17 mouse cellular contexts compared by ENCODE assay signal in the genomic region with DNA sequence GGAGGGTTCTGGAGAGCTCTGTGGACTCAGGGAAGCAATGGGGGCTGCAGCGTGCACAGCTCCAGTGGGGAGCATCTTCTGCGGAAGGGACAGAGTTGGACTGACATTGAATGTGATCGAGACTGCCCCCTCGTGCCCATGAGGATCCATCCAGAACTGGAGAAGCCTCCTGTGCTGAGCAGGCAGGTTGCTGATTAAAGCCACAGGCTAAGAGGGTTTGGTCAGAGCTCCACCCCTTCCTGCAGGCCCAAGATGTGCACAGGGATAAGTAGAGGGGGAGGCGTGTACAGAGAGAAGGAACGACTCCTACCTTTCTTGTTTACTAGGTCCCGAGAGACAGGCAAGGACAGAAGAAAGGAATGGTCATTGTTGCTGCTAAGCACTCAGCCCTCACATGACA. TPM values are rescaled to one million over a fixed set of nuclear protein-coding genes. Genes with fewer than 3 reads are reported as not detected.
DNase-seq lines count a peak whose midpoint lies in the region; ATAC-seq and TF ChIP-seq lines count a peak whose summit lies in the region.
"Had no signal": no experiment of that assay in that cellular context is flagged by ENCODE, and none has a peak within 500 bp of the region (broad histone marks: within the 10 kb centered on the region; RNA-seq: fewer than 3 reads in every experiment).

No protein-coding gene starts in this region.

- no peak overlapping the region for H3K4me3 ChIP-seq in kidney, embryonic 15.5 days (replicated peaks)
- no peak overlapping the region for H3K4me3 ChIP-seq in liver, embryonic 14.5 days (ENCODE audit: insufficient read depth in 1 of 2, low read depth in 2 of 2, low read length in 2 of 2)
- no peak overlapping the region for H3K4me3 ChIP-seq in left cerebral cortex, adult 2 months
- H3K4me3 ChIP-seq: embryonic facial prominence, embryonic 10.5 days; heart, embryonic 12.5 days; lung, embryonic 15.5 days; neural tube, embryonic 15.5 days had no signal

- intact Hi-C loops in left cerebral cortex, adult 2 months (cut with DNase I), result no loop called here

- ATAC-seq in kidney, embryonic 15.5 days (replicated peaks; ENCODE audit: low FRiP score), result no peak
- ATAC-seq in liver, embryonic 14.5 days (ENCODE audit: insufficient read depth), result peak; percentile 42; the same call in 1 of the 2 replicates
- ATAC-seq: inflammation-experienced regulatory T-cells, adult 6 months; Patski had no signal

- no peak overlapping the region for H3K9ac ChIP-seq in kidney, embryonic 15.5 days
- no peak overlapping the region for H3K9ac ChIP-seq in liver, embryonic 14.5 days (replicated peaks)
- H3K9ac ChIP-seq: heart, embryonic 12.5 days; lung, embryonic 15.5 days; neural tube, embryonic 15.5 days had no signal

- H3K27me3 ChIP-seq in kidney, embryonic 15.5 days, result no peaks in the 10 kb centered on the region
- H3K27me3 ChIP-seq in liver, embryonic 14.5 days (ENCODE audit: control insufficient read depth, insufficient read depth, low read length), result no peaks in the 10 kb centered on the region
- H3K27me3 ChIP-seq: heart, embryonic 12.5 days; lung, embryonic 15.5 days; neural tube, embryonic 15.5 days; Patski had no signal

- TF ChIP-seq EP300 in liver, embryonic 14.5 days (IDR thresholded peaks at IDR 0.05; ENCODE audit: low read depth), result no peak

- TF ChIP-seq CTCF in liver, embryonic 14.5 days (IDR thresholded peaks at IDR 0.05; ENCODE audit: low read depth), result no peak
- TF ChIP-seq CTCF in left cerebral cortex, adult 2 months (IDR thresholded peaks at IDR 0.05), result no peak

- no peaks in the 10 kb centered on the region for H3K4me1 ChIP-seq in kidney, embryonic 15.5 days
- no peaks in the 10 kb centered on the region for H3K4me1 ChIP-seq in liver, embryonic 14.5 days (replicated peaks; ENCODE audit: control insufficient read depth in 2 of 2, insufficient read depth in 2 of 2, low read length in 1 of 2)
- H3K4me1 ChIP-seq: embryonic facial prominence, embryonic 10.5 days; heart, embryonic 12.5 days; lung, embryonic 15.5 days; neural tube, embryonic 15.5 days had no signal

- peak; percentile 49 for DNase-seq in kidney, adult 18-20 months
- peak; percentile 76 for DNase-seq in ES-CJ7 (ENCODE audit: low read depth, low spot score)
- DNase-seq in kidney, adult 9 months, result peak; percentile 74
- peak in 1 of 3 experiments; percentile 14 for DNase-seq in liver, embryonic 14.5 days (ENCODE audit: low read depth in 3 of 3, low spot score in 3 of 3)
- DNase-seq in left cerebral cortex, adult 2 months (ENCODE audit: extremely low spot score in 1 of 2, low spot score in 2 of 2), result no peak
- no peak for DNase-seq in layer of hippocampus, adult 8-10 months (ENCODE audit: low spot score in 2 of 2)
- DNase-seq in adrenal gland, adult 18-20 months (ENCODE audit: low spot score in 2 of 2), result no peak
- DNase-seq: adrenal gland, adult 8-10 months; cerebellum, adult 9-10 months; gastrocnemius, postnatal 36 days had no signal

- no peaks in the 10 kb centered on the region for H3K9me3 ChIP-seq in kidney, embryonic 15.5 days (replicated peaks)
- H3K9me3 ChIP-seq in liver, embryonic 14.5 days (ENCODE audit: control insufficient read depth, low read length), result no peaks in the 10 kb centered on the region
- H3K9me3 ChIP-seq: embryonic facial prominence, embryonic 10.5 days; heart, embryonic 12.5 days; lung, embryonic 15.5 days; neural tube, embryonic 15.5 days had no signal

- 74% methylated on average over 7 of the region's 7 CpGs for WGBS in kidney, embryonic 15.5 days
- WGBS in liver, embryonic 14.5 days (ENCODE audit: insufficient replicate concordance), result 22% methylated on average over 7 of the region's 7 CpGs

- H3K4me2 ChIP-seq in kidney, embryonic 15.5 days, result no peak overlapping the region
- no peak overlapping the region for H3K4me2 ChIP-seq in liver, embryonic 14.5 days (ENCODE audit: low read depth)
- H3K4me2 ChIP-seq: heart, embryonic 12.5 days; lung, embryonic 15.5 days; neural tube, embryonic 15.5 days had no signal

- peaks cover 100% of the 10 kb centered on the region for H3K36me3 ChIP-seq in kidney, embryonic 15.5 days
- no peaks in the 10 kb centered on the region for H3K36me3 ChIP-seq in liver, embryonic 14.5 days (replicated peaks; ENCODE audit: control insufficient read depth, insufficient read depth, low read depth)

- H3K27ac ChIP-seq in kidney, embryonic 15.5 days, result no peak overlapping the region
- no peak overlapping the region for H3K27ac ChIP-seq in liver, embryonic 14.5 days
- H3K27ac ChIP-seq in left cerebral cortex, adult 2 months, result no peak overlapping the region
- H3K27ac ChIP-seq: embryonic facial prominence, embryonic 10.5 days; lung, embryonic 15.5 days; neural tube, embryonic 15.5 days had no signal

RNA-seq across cellular contexts. Expression of gene Kdm4a, which starts 41.4 kb away (rescaled TPM):
- polyA plus RNA-seq in kidney, embryonic 15.5 days (2015; fragmentation: Nextera tagmentation; extraction: Ambion mirVana), result 39.5 and 40.8 TPM in 2 replicates
- polyA plus RNA-seq in liver, embryonic 14.5 days (2012; rRNA removed), result 9.3 and 13.7 TPM in 2 replicates
- 7.3 and 8.6 TPM in 2 replicates for polyA plus RNA-seq in liver, embryonic 14.5 days (2014; fragmentation: Nextera tagmentation; extraction: Ambion mirVana)
- 10 to 100 TPM; 39.6 to 41.0 TPM for total RNA-seq in left cerebral cortex, adult 2 months (2021)
- 10 to 100 TPM; 43.4 to 49.0 (median 46.9) TPM for total RNA-seq in layer of hippocampus, adult 8-10 months (2022)
- total RNA-seq in adrenal gland, adult 18-20 months (2021), result 10 to 100 TPM; 30.3 to 35.6 TPM

Comparison
In these comparisons a context has a peak if more than half of its experiments do, and no peak if none do; other contexts are left out.
1. DNase-seq: peak in kidney, adult 18-20 months (single experiment), ES-CJ7 (single experiment) and kidney, adult 9 months (single experiment); none in left cerebral cortex, adult 2 months (0 of 2), layer of hippocampus, adult 8-10 months (0 of 2) and adrenal gland, adult 18-20 months (0 of 2).